Mouse (Mus musculus) thymus, adult 2 months (tissue): ENCODE data around the gene Rnf6. TPM values are rescaled to one million over a fixed set of nuclear protein-coding genes. Genes with fewer than 3 reads are reported as not detected.
A peak's percentile ranks its signal among the peaks of the same experiment; 100 is the strongest.

Source experiments
- DNase-seq: peaks from one replicate; pipeline ENCODE4 v3.0.0; 2021
- H3K27ac ChIP-seq: fragments of 200-500 bp; 2 replicates; pipeline ENCODE4 v1.5.1; 2012; ENCODE audit warnings: low read length, control low read depth; ENCODE audit not compliant: control insufficient read depth, insufficient read depth
- H3K27me3 ChIP-seq: fragments of 200-500 bp; 2 replicates; pipeline ENCODE4 v1.6.1; 2012; ENCODE audit warnings: mild to moderate bottlenecking, low read length, moderate library complexity, mixed read lengths; ENCODE audit not compliant: control insufficient read depth, insufficient read depth
- H3K36me3 ChIP-seq: fragments of 200-500 bp; 2 replicates; pipeline ENCODE4 v1.6.1; 2012; ENCODE audit warnings: mild to moderate bottlenecking, low read length, moderate library complexity; ENCODE audit not compliant: control insufficient read depth, insufficient read depth
- H3K4me1 ChIP-seq: fragments of 200-500 bp; replicated peaks from 2 replicates; pipeline ENCODE4 v1.6.1; 2012; ENCODE audit warnings: low read length; ENCODE audit not compliant: control insufficient read depth, insufficient read depth
- H3K4me3 ChIP-seq: fragments of 200-500 bp; 2 replicates; pipeline ENCODE4 v1.5.1; 2012; ENCODE audit warnings: mild to moderate bottlenecking, low read length, control low read depth, moderate library complexity; ENCODE audit not compliant: control insufficient read depth, insufficient read depth
- CTCF ChIP-seq: fragments of 200-500 bp; IDR thresholded peaks from 2 replicates; pipeline ENCODE4 v1.5.1; 2012; ENCODE audit warnings: mild to moderate bottlenecking, control low read depth, low read length, moderate library complexity, borderline replicate concordance; ENCODE audit not compliant: control insufficient read depth, poor library complexity, insufficient read depth; ENCODE audit errors: extremely low read depth
- POLR2A ChIP-seq: fragments of 200-500 bp; IDR thresholded peaks from 2 replicates; pipeline ENCODE4 v1.6.1; 2012; ENCODE audit warnings: mild to moderate bottlenecking, low read length, control low read depth, moderate library complexity; ENCODE audit not compliant: control insufficient read depth, poor library complexity, insufficient read depth; ENCODE audit errors: extremely low read depth
- WGBS: fragments of 180-500 bp; shearing (Covaris S2); methylation state at CpG from one replicate; pipeline ENCODE4 v1.1.7; 2018; 5-methylcytosine and 5-hydroxymethylcytosine counted together
- polyA plus RNA-seq: library from polyadenylated mRNA; depleted of rRNA; stranded (reverse); fragments of >200 nt; gene quantifications from 2 replicates; pipeline ENCODE4 v1.2.3, GENCODE M21; 2012; rRNA removed

Gene Rnf6
- 28.9 and 31.5 TPM in 2 replicates for polyA plus RNA-seq

GRCm38 (mm10) chr5:146220879-146221714 lies at the start of gene Rnf6:
Gene Rnf6, minus strand, starts transcription at chr5:146221555.
- peak; percentile 94 for DNase-seq
- WGBS = under 1% methylated on average over 66 of the region's 67 CpGs
- H3K27ac ChIP-seq = peak within 1 kb of the TSS; percentile 80
- H3K27me3 ChIP-seq = no peaks in the 10 kb centered on the region
- H3K4me1 ChIP-seq = no peaks in the 10 kb centered on the region
- H3K36me3 ChIP-seq = peaks cover 18% of the 10 kb centered on the region
- H3K4me3 ChIP-seq = peak within 1 kb of the TSS; percentile 83
- TF ChIP-seq CTCF = no peak
- peak; percentile 11; the same call in 1 of the 2 replicates for TF ChIP-seq POLR2A

- DNase-seq = no peak
- Histone ChIP-seq H3K36me3 (no peaks in the 10 kb centered on the region), H3K27ac (no peak overlapping the region), H3K4me1 (no peaks in the 10 kb centered on the region), H3K4me3 (no peak overlapping the region), H3K27me3 (no peaks in the 10 kb centered on the region)
- WGBS = 81% methylated on average over 9 of the region's 9 CpGs
- TF ChIP-seq CTCF (no peak), POLR2A (no peak)
These were observed 49.2 kb upstream of the Rnf6 start for GRCm38 (mm10) chr5:146270593-146270992.

- H3K4me3 ChIP-seq = no peak overlapping the region
- no peaks in the 10 kb centered on the region for H3K27me3 ChIP-seq
- H3K27ac ChIP-seq = no peak overlapping the region
- no peaks in the 10 kb centered on the region for H3K4me1 ChIP-seq
- DNase-seq = no peak
- 95% methylated on average over 7 of the region's 7 CpGs for WGBS
- TF ChIP-seq CTCF = no peak
- no peak for TF ChIP-seq POLR2A
- no peaks in the 10 kb centered on the region for H3K36me3 ChIP-seq
These were observed 46.4 kb upstream of the Rnf6 start for GRCm38 (mm10) chr5:146267776-146268175.

- Histone ChIP-seq H3K27ac (no peak overlapping the region), H3K4me3 (no peak overlapping the region), H3K27me3 (no peaks in the 10 kb centered on the region), H3K36me3 (no peaks in the 10 kb centered on the region), H3K4me1 (no peaks in the 10 kb centered on the region)
- 77% methylated on average over 5 of the region's 6 CpGs for WGBS
- TF ChIP-seq POLR2A = no peak
- TF ChIP-seq CTCF = no peak
- DNase-seq = no peak
These were observed 44.7 kb upstream of the Rnf6 start for GRCm38 (mm10) chr5:146265934-146266591.

GRCm38 (mm10) chr5:146260003-146260402 lies 38.6 kb upstream of the Rnf6 start:
- WGBS = 89% methylated on average over 9 of the region's 9 CpGs
- Histone ChIP-seq H3K27me3 (no peaks in the 10 kb centered on the region), H3K4me1 (no peaks in the 10 kb centered on the region), H3K36me3 (no peaks in the 10 kb centered on the region), H3K27ac (no peak overlapping the region), H3K4me3 (no peak overlapping the region)
- DNase-seq = peak; percentile 6
- TF ChIP-seq CTCF (no peak), POLR2A (no peak)

GRCm38 (mm10) chr5:146253644-146254043 lies 32.3 kb upstream of the Rnf6 start:
- 94% methylated on average over 5 of the region's 5 CpGs for WGBS

More at GRCm38 (mm10) chr5:146253644-146254043, 32.3 kb upstream of the Rnf6 start:
- Histone ChIP-seq H3K27me3 (no peaks in the 10 kb centered on the region), H3K27ac (no peak overlapping the region), H3K4me3 (no peak overlapping the region), H3K4me1 (no peaks in the 10 kb centered on the region), H3K36me3 (no peaks in the 10 kb centered on the region)
- DNase-seq = no peak
- TF ChIP-seq CTCF (no peak), POLR2A (no peak)
